Mouse (Mus musculus): ENCODE measurements around the gene Trim27. TPM values are rescaled to one million over a fixed set of nuclear protein-coding genes. Genes with fewer than 3 reads are reported as not detected.

Trim27 gene
- polyA plus RNA-seq, 1 experiment from 2014 or later = 42.7 TPM

- H3K9me3 ChIP-seq (replicated peaks; ENCODE audit: control insufficient read depth, low read length) = no peaks in the 10 kb centered on the region
- peak overlapping the region; percentile 48 for H3K4me3 ChIP-seq (ENCODE audit: low read depth, low read length)
- no peak overlapping the region for H3K27ac ChIP-seq (ENCODE audit: low read length)
- peak overlapping the region; percentile 64 for H3K4me2 ChIP-seq (ENCODE audit: low read depth, low read length)
- H3K9ac ChIP-seq (ENCODE audit: low read depth, low read length) = peak overlapping the region; percentile 11; the same call in 1 of the 2 replicates
- WGBS (ENCODE audit: insufficient replicate concordance) = 4% methylated on average over 16 of the region's 16 CpGs
- no peaks in the 10 kb centered on the region for H3K36me3 ChIP-seq (ENCODE audit: control insufficient read depth, insufficient read depth)
- H3K4me1 ChIP-seq (ENCODE audit: control insufficient read depth, low read depth, low read length) = peaks cover 5% of the 10 kb centered on the region
- no peaks in the 10 kb centered on the region for H3K27me3 ChIP-seq (ENCODE audit: control insufficient read depth, insufficient read depth, low read depth, low read length)
- ATAC-seq (ENCODE audit: low read depth) = peak; percentile 48; the same call in 1 of the 2 replicates
Measured at GRCm38 (mm10) chr13:21242408-21243125, 63.3 kb downstream of the Trim27 start.

DNA sequence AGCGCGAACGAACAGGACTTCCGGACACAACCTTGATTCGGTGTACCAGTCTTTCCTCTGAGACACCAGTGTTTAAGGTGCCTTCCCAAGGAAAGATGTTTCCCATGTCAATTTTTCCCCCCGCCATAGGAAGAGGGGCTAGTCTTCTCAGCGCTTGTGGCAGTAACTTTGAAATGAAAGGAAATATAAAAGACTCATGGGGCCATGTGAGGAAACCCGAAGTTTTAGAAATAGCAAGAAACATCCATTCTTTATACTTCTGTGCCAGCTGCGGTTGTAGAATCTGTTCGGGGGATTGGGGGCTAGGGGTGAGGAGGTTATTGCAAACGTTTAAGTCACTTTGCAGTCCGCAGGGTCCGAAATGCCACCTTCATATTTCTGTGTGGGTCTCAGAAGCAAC, 64.0 kb downstream of the Trim27 start:
- H3K9ac ChIP-seq (ENCODE audit: low read depth, low read length) = peak overlapping the region; percentile 11; the same call in 1 of the 2 replicates
- peak overlapping the region; percentile 64 for H3K4me2 ChIP-seq (ENCODE audit: low read depth, low read length)
- no peaks in the 10 kb centered on the region for H3K9me3 ChIP-seq (replicated peaks; ENCODE audit: control insufficient read depth, low read length)
- no peaks in the 10 kb centered on the region for H3K27me3 ChIP-seq (ENCODE audit: control insufficient read depth, insufficient read depth, low read depth, low read length)
- 12% methylated on average over 13 of the region's 13 CpGs for WGBS (ENCODE audit: insufficient replicate concordance)
- no peaks in the 10 kb centered on the region for H3K36me3 ChIP-seq (ENCODE audit: control insufficient read depth, insufficient read depth)
- peak overlapping the region; percentile 48 for H3K4me3 ChIP-seq (ENCODE audit: low read depth, low read length)
- ATAC-seq (ENCODE audit: low read depth) = no peak
- peaks cover 5% of the 10 kb centered on the region for H3K4me1 ChIP-seq (ENCODE audit: control insufficient read depth, low read depth, low read length)
- no peak overlapping the region for H3K27ac ChIP-seq (ENCODE audit: low read length)

- peaks cover 5% of the 10 kb centered on the region for H3K4me1 ChIP-seq (ENCODE audit: control insufficient read depth, low read depth, low read length)
- ATAC-seq (ENCODE audit: low read depth) = no peak
- no peak overlapping the region for H3K9ac ChIP-seq (ENCODE audit: low read depth, low read length)
- H3K4me3 ChIP-seq (ENCODE audit: low read depth, low read length) = no peak overlapping the region
- H3K27me3 ChIP-seq (ENCODE audit: control insufficient read depth, insufficient read depth, low read depth, low read length) = no peaks in the 10 kb centered on the region
- H3K27ac ChIP-seq (ENCODE audit: low read length) = no peak overlapping the region
- H3K9me3 ChIP-seq (replicated peaks; ENCODE audit: control insufficient read depth, low read length) = no peaks in the 10 kb centered on the region
- no peaks in the 10 kb centered on the region for H3K36me3 ChIP-seq (ENCODE audit: control insufficient read depth, insufficient read depth)
- no peak overlapping the region for H3K4me2 ChIP-seq (ENCODE audit: low read depth, low read length)
- WGBS (ENCODE audit: insufficient replicate concordance) = 56% methylated on average over 5 of the region's 5 CpGs
Measured at GRCm38 (mm10) chr13:21244089-21244488, 64.8 kb downstream of the Trim27 start.

Other genes starting within 250 kb of the Trim27 start
- gene Olfr1370, start 104.5 kb upstream of the Trim27 start, polyA plus RNA-seq (2015; fragmentation: Nextera tagmentation; extraction: Ambion mirVana) = not detected in 2 replicates
- gene Olfr1369-ps1, start 68.0 kb upstream of the Trim27 start, polyA plus RNA-seq (2015; fragmentation: Nextera tagmentation; extraction: Ambion mirVana) = 0.05 TPM in 1 of 2 replicates, not detected in the other
- gene Olfr263, start 49.8 kb upstream of the Trim27 start, polyA plus RNA-seq (2015; fragmentation: Nextera tagmentation; extraction: Ambion mirVana) = not detected in 2 replicates
- gene Olfr1368, start 33.6 kb upstream of the Trim27 start, polyA plus RNA-seq (2015; fragmentation: Nextera tagmentation; extraction: Ambion mirVana) = not detected in 2 replicates
- gene Gpx5, start 113.3 kb downstream of the Trim27 start, polyA plus RNA-seq (2015; fragmentation: Nextera tagmentation; extraction: Ambion mirVana) = not detected in 2 replicates
- not detected in 2 replicates for gene Gpx6, start 132.7 kb downstream of the Trim27 start, polyA plus RNA-seq (2015; fragmentation: Nextera tagmentation; extraction: Ambion mirVana)
- gene Olfr1367, start 167.5 kb downstream of the Trim27 start, polyA plus RNA-seq (2015; fragmentation: Nextera tagmentation; extraction: Ambion mirVana) = not detected in 2 replicates
- gene Zscan12, start 183.4 kb downstream of the Trim27 start, polyA plus RNA-seq (2015; fragmentation: Nextera tagmentation; extraction: Ambion mirVana) = 2.7 and 2.9 TPM in 2 replicates
- gene Zkscan3, start 223.3 kb downstream of the Trim27 start, polyA plus RNA-seq (2015; fragmentation: Nextera tagmentation; extraction: Ambion mirVana) = 28.9 and 30.2 TPM in 2 replicates